Mouse (Mus musculus) bone marrow, adult 2 months (tissue): ENCODE data around the gene Atf7.
A peak's percentile ranks its signal among the peaks of the same experiment; 100 is the strongest.

Experiments used
- CTCF ChIP-seq: fragments of 200-500 bp; IDR thresholded peaks from 2 replicates; pipeline ENCODE4 v1.5.1; 2011; ENCODE audit warnings: low read length, control low read depth; ENCODE audit not compliant: control insufficient read depth, insufficient read depth
- POLR2A ChIP-seq: fragments of 200-500 bp; IDR thresholded peaks from 2 replicates; pipeline ENCODE4 v1.6.1; 2011; ENCODE audit warnings: low read depth, mild to moderate bottlenecking, control low read depth, low read length, borderline replicate concordance; ENCODE audit not compliant: control insufficient read depth

DNA sequence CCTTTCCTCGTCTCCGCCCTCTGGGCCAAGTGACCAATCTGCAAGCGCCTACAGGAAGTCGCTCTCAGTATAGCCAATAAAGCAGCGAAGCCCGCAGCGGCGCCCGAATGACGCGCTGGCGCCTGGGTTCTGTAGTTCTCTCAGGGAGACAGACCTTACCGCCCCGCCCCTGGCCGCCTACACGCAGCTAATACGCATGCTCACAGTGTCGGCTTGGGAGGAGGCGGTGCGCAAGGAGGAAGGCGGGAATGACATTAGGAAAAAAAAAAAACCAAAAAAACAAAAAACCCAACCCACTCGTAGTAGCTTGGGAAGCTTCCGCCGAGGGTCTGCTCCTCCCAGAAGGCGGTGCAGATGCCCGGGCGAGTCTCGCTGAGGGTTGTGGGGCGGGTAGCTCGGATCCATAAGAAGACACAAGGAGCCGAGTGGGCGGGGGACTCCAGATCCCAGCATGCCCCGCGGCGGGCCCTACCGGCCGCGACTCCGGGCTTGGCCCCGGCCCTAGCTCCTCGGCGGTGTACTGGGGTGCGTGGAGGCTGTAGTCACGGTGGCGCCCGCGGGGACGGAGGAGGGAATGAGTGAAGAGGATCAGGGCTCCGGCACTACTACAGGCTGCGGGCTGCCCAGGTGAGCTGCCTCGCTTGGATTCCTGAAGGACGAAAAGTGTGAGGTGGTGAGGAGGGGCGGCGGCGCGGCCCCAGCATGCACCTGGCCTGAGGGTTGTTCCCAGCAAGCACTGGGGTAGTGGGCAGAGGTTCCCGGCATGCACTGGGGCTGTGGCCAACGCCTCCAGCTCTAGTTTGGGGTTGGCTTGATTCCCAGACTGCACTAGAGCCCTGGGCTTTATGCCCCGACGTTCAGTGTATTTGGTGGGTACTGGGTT lies 107.0 kb downstream of the Atf7 start, which contains the start of gene Tarbp2:
- TF ChIP-seq CTCF (peak; percentile 10; the same call in 1 of the 2 replicates), POLR2A (peak; percentile 75; the same call in 1 of the 2 replicates)
